Mouse (Mus musculus) gonadal fat pad, adult 2 months (tissue): ENCODE results near the gene Fas. TPM values are rescaled to one million over a fixed set of nuclear protein-coding genes. Genes with fewer than 3 reads are reported as not detected.

Experiments used
- DNase-seq: peaks from one replicate; pipeline ENCODE4 v3.0.0-alpha.2; 2012; ENCODE audit warnings: low read depth
- polyA plus RNA-seq: library from polyadenylated mRNA; depleted of rRNA; stranded (reverse); fragments of >200 nt; gene quantifications from 2 replicates; pipeline ENCODE4 v1.2.3, GENCODE M21; 2012

Fas gene
- polyA plus RNA-seq, 1 experiment: 10.9 TPM

GRCm38 (mm10) chr19:34283614-34284013 is 6.9 kb upstream of the Fas start:
- no peak for DNase-seq

- no peak for DNase-seq
Measured at GRCm38 (mm10) chr19:34284383-34284782, 6.1 kb upstream of the Fas start.

GRCm38 (mm10) chr19:34284826-34285225 is 5.6 kb upstream of the Fas start:
- DNase-seq: no peak

GRCm38 (mm10) chr19:34287221-34287620 is 3.2 kb upstream of the Fas start:
- DNase-seq: no peak

- DNase-seq: no peak
Measured at GRCm38 (mm10) chr19:34287656-34288415, 2.6 kb upstream of the Fas start.

- DNase-seq: no peak
Measured at GRCm38 (mm10) chr19:34288696-34289095, 1.8 kb upstream of the Fas start.

- DNase-seq: no peak
Measured at GRCm38 (mm10) chr19:34290872-34291341, 441 bp downstream of the Fas start.

- DNase-seq: no peak
Measured at GRCm38 (mm10) chr19:34291379-34291778, 913 bp downstream of the Fas start.

GRCm38 (mm10) chr19:34291956-34292355 is 1.5 kb downstream of the Fas start:
- no peak for DNase-seq

- DNase-seq: no peak
Measured at GRCm38 (mm10) chr19:34292701-34293100, 2.2 kb downstream of the Fas start.

- no peak for DNase-seq
Measured at GRCm38 (mm10) chr19:34293376-34293947, 3.0 kb downstream of the Fas start.

- DNase-seq: no peak
Measured at GRCm38 (mm10) chr19:34295442-34295841, 5.0 kb downstream of the Fas start.

GRCm38 (mm10) chr19:34298531-34298930 is 8.1 kb downstream of the Fas start:
- DNase-seq: no peak

GRCm38 (mm10) chr19:34299229-34299628 is 8.8 kb downstream of the Fas start:
- no peak for DNase-seq

- DNase-seq: no peak
Measured at GRCm38 (mm10) chr19:34300430-34300829, 10.0 kb downstream of the Fas start.

GRCm38 (mm10) chr19:34304917-34305316 is 14.5 kb downstream of the Fas start:
- DNase-seq: no peak

GRCm38 (mm10) chr19:34306794-34307193 is 16.3 kb downstream of the Fas start:
- no peak for DNase-seq

GRCm38 (mm10) chr19:34312151-34312728 is 21.8 kb downstream of the Fas start:
- no peak for DNase-seq

GRCm38 (mm10) chr19:34328051-34328450 is 37.6 kb downstream of the Fas start:
- DNase-seq: peak; percentile 90

GRCm38 (mm10) chr19:34334300-34334699 is 43.8 kb downstream of the Fas start:
- DNase-seq: no peak

- DNase-seq: no peak
Measured at GRCm38 (mm10) chr19:34344702-34345101, 54.2 kb downstream of the Fas start.

- no peak for DNase-seq
Measured at GRCm38 (mm10) chr19:34345616-34346267, 55.3 kb downstream of the Fas start.
